Mouse (Mus musculus): Measurements from ENCODE around the gene March8.

March8 gene

GRCm38 (mm10) chr6:116371500-116371899, 33.7 kb downstream of the March8 start:
- no peak for DNase-seq (ENCODE audit: low spot score)

GRCm38 (mm10) chr6:116374136-116374535, 36.3 kb downstream of the March8 start:
- DNase-seq (ENCODE audit: low spot score), result no peak

- DNase-seq (ENCODE audit: low spot score), result no peak
These were observed 36.8 kb downstream of the March8 start for GRCm38 (mm10) chr6:116374618-116375017.

GRCm38 (mm10) chr6:116378892-116379291, 41.1 kb downstream of the March8 start:
- no peak for DNase-seq (ENCODE audit: low spot score)

GRCm38 (mm10) chr6:116380157-116380556, 42.3 kb downstream of the March8 start:
- no peak for DNase-seq (ENCODE audit: low spot score)

GRCm38 (mm10) chr6:116381605-116382004, 43.8 kb downstream of the March8 start:
- no peak for DNase-seq (ENCODE audit: low spot score)

- DNase-seq (ENCODE audit: low spot score), result no peak
These were observed 45.8 kb downstream of the March8 start for GRCm38 (mm10) chr6:116383582-116383981.

GRCm38 (mm10) chr6:116385194-116386044, 47.6 kb downstream of the March8 start:
- DNase-seq (ENCODE audit: low spot score), result no peak

GRCm38 (mm10) chr6:116386045-116386415, 48.2 kb downstream of the March8 start:
- DNase-seq (ENCODE audit: low spot score), result no peak

GRCm38 (mm10) chr6:116386506-116386905, 48.7 kb downstream of the March8 start:
- DNase-seq (ENCODE audit: low spot score), result no peak

- no peak for DNase-seq (ENCODE audit: low spot score)
These were observed 50.2 kb downstream of the March8 start for GRCm38 (mm10) chr6:116388068-116388467.

- DNase-seq (ENCODE audit: low spot score), result no peak
These were observed 51.7 kb downstream of the March8 start for GRCm38 (mm10) chr6:116389481-116389880.

- no peak for DNase-seq (ENCODE audit: low spot score)
These were observed 57.3 kb downstream of the March8 start for GRCm38 (mm10) chr6:116394916-116395648.

GRCm38 (mm10) chr6:116397621-116398020, 59.8 kb downstream of the March8 start:
- DNase-seq (ENCODE audit: low spot score), result no peak

GRCm38 (mm10) chr6:116398136-116398535, 60.3 kb downstream of the March8 start:
- DNase-seq (ENCODE audit: low spot score), result no peak

- DNase-seq (ENCODE audit: low spot score), result no peak
These were observed 64.1 kb downstream of the March8 start for GRCm38 (mm10) chr6:116401746-116402423.

- no peak for DNase-seq (ENCODE audit: low spot score)
These were observed 64.6 kb downstream of the March8 start for GRCm38 (mm10) chr6:116402426-116402825.

GRCm38 (mm10) chr6:116405243-116405642, 67.4 kb downstream of the March8 start:
- DNase-seq (ENCODE audit: low spot score), result no peak

GRCm38 (mm10) chr6:116405715-116406114, 67.9 kb downstream of the March8 start:
- DNase-seq (ENCODE audit: low spot score), result no peak

GRCm38 (mm10) chr6:116406152-116406551, 68.3 kb downstream of the March8 start:
- no peak for DNase-seq (ENCODE audit: low spot score)

- DNase-seq (ENCODE audit: low spot score), result no peak
These were observed 68.9 kb downstream of the March8 start for GRCm38 (mm10) chr6:116406680-116407079.

GRCm38 (mm10) chr6:116407216-116407615, 69.4 kb downstream of the March8 start:
- no peak for DNase-seq (ENCODE audit: low spot score)
